Mouse (Mus musculus): ENCODE results near the gene Gpcpd1. TPM values are rescaled to one million over a fixed set of nuclear protein-coding genes. Genes with fewer than 3 reads are reported as not detected.

Gene Gpcpd1
- polyA plus RNA-seq, 1 experiment = 9.4 TPM

Other genes starting within 250 kb of the Gpcpd1 start
- gene Prokr2, start 202.3 kb downstream of the Gpcpd1 start, polyA plus RNA-seq (2012; rRNA removed) = 0.01 TPM in 1 of 2 replicates, not detected in the other
- 10.2 and 13.7 TPM in 2 replicates for gene Shld1, start 99.2 kb upstream of the Gpcpd1 start, polyA plus RNA-seq (2012; rRNA removed)
- 0.05 TPM in 1 of 2 replicates, not detected in the other for gene Chgb, start 193.5 kb upstream of the Gpcpd1 start, polyA plus RNA-seq (2012; rRNA removed)
- gene Trmt6, start 228.3 kb upstream of the Gpcpd1 start, polyA plus RNA-seq (2012; rRNA removed) = 5.6 and 6.7 TPM in 2 replicates
- 1.7 and 2.3 TPM in 2 replicates for gene Mcm8, start 228.4 kb upstream of the Gpcpd1 start, polyA plus RNA-seq (2012; rRNA removed)

All from gonadal fat pad, adult 2 months (tissue).